In genomic region chr1:168283841-168284565, GRCm38 (mm10) we compare ENCODE assay signal across 10 mouse cellular contexts.
DNase-seq lines count a peak whose midpoint lies in the region; ATAC-seq and TF ChIP-seq lines count a peak whose summit lies in the region.
"Had no signal": no experiment of that assay in that cellular context is flagged by ENCODE, and none has a peak within 500 bp of the region (broad histone marks: within the 10 kb centered on the region; RNA-seq: fewer than 3 reads in every experiment).

No protein-coding gene starts in this region.

- DNase-seq in layer of hippocampus, adult 2 months (ENCODE audit: low spot score in 2 of 2): no peak
- DNase-seq in layer of hippocampus, adult 9-10 months (ENCODE audit: low spot score): no peak
- peak; percentile 61 to 66 for DNase-seq in cerebellum, postnatal 10 days
- DNase-seq in gastrocnemius, adult 8-10 months (ENCODE audit: low spot score in 2 of 2): no peak
- no peak for DNase-seq in urinary bladder, adult 2 months (ENCODE audit: low spot score)
- DNase-seq: lung, adult 2 months; right cerebral cortex, postnatal 4 days had no signal

- H3K27ac ChIP-seq in layer of hippocampus, adult 2 months: peak overlapping the region; percentile 32

- peak; percentile 62 to 80 for ATAC-seq in hematopoietic stem cell, adult 5-6 weeks (replicated peaks in 1 of 2; ENCODE audit: insufficient read depth in 1 of 2, low FRiP score in 2 of 2, low TSS enrichment in 1 of 2, low read depth in 1 of 2, poor library complexity in 2 of 2, severe bottlenecking in 2 of 2)
- 0 out of 2 replicates have a peak, but pooled peaks have one; percentile 5 for ATAC-seq in monocyte, adult 5-6 weeks (replicated peaks; ENCODE audit: insufficient number of reproducible peaks, low FRiP score, low TSS enrichment, poor library complexity, severe bottlenecking)
- ATAC-seq in CD4-positive, CD25-positive, alpha-beta regulatory T cell, adult 4 months: no peak

- no peak overlapping the region; the same call in 1 of the 2 replicates for H3K4me3 ChIP-seq in layer of hippocampus, adult 2 months

- TF ChIP-seq CTCF in layer of hippocampus, adult 2 months (conservative IDR thresholded peaks at IDR 0.05): no peak

Comparison
In these comparisons a context has a peak if more than half of its experiments do, and no peak if none do; other contexts are left out.
1. DNase-seq: peak in cerebellum, postnatal 10 days (2 of 2); none in layer of hippocampus, adult 2 months (0 of 2), layer of hippocampus, adult 9-10 months (single experiment), gastrocnemius, adult 8-10 months (0 of 2) and urinary bladder, adult 2 months (single experiment).